Mouse (Mus musculus) embryonic fibroblast, embryonic 13.5 days (primary cell): ENCODE measurements around the gene Upp2. TPM values are rescaled to one million over a fixed set of nuclear protein-coding genes. Genes with fewer than 3 reads are reported as not detected.

Experiments
- H3K27ac ChIP-seq: 2 replicates; pipeline ENCODE4 v1.5.1; 2012; ENCODE audit warnings: low read length, control low read depth, inconsistent platforms; ENCODE audit not compliant: insufficient read depth
- H3K4me1 ChIP-seq: 2 replicates; pipeline ENCODE4 v1.6.1; 2011; ENCODE audit warnings: low read length; ENCODE audit not compliant: control insufficient read depth, insufficient read depth
- H3K4me3 ChIP-seq: 2 replicates; pipeline ENCODE4 v1.5.1; 2011; ENCODE audit warnings: mild to moderate bottlenecking, control low read depth, low read length; ENCODE audit not compliant: insufficient read depth
- CTCF ChIP-seq: IDR thresholded peaks from 2 replicates; pipeline ENCODE4 v1.5.1; 2011; ENCODE audit warnings: mild to moderate bottlenecking, control low read depth, low read length, moderate library complexity, borderline replicate concordance; ENCODE audit not compliant: insufficient read depth
- POLR2A ChIP-seq: IDR thresholded peaks from 2 replicates; pipeline ENCODE4 v1.6.1; 2011; ENCODE audit warnings: low read depth, mild to moderate bottlenecking, control low read depth, low read length, moderate library complexity
- polyA plus RNA-seq: library from polyadenylated mRNA; stranded (reverse); fragments of >200 nt; gene quantifications from 2 replicates; pipeline ENCODE4 v1.2.4, GENCODE M21; 2011; ENCODE audit warnings: low read depth; ENCODE audit not compliant: missing spikeins, insufficient read length

Gene Upp2
- polyA plus RNA-seq, 1 experiment, result 6.2 TPM

DNA sequence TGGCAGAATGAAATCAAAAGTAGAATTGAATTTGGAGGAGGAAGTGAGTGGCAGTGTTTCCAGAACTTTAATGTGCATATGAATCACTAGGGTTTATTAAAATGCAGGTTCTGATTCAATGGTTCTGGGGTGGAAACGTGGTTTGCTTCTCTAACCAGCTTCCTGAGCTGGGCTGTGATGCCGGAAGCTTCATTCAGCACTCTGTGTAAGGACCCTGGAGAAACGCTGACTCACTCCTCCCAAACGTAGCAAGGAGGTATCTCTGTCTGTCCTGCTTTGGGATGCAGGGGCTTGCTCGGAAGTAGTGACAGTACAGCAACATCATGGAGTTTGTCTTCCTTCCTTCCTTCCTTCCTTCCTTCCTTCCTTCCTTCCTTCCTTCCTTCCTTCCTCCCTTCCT, 192.6 kb downstream of the Upp2 start:
- Histone ChIP-seq H3K27ac (no peak overlapping the region), H3K4me3 (no peak overlapping the region), H3K4me1 (no peaks in the 10 kb centered on the region)
- no peak for TF ChIP-seq CTCF
- no peak for TF ChIP-seq POLR2A

GRCm38 (mm10) chr2:58765141-58765540, 198.0 kb downstream of the Upp2 start:
- no peak overlapping the region for H3K4me3 ChIP-seq
- H3K27ac ChIP-seq, result no peak overlapping the region
- TF ChIP-seq POLR2A (no peak), CTCF (no peak)
- H3K4me1 ChIP-seq, result no peaks in the 10 kb centered on the region

- H3K4me3 ChIP-seq, result no peak overlapping the region
- no peak overlapping the region for H3K27ac ChIP-seq
- no peak for TF ChIP-seq CTCF
- TF ChIP-seq POLR2A, result no peak
- H3K4me1 ChIP-seq, result no peaks in the 10 kb centered on the region
These were observed 206.7 kb downstream of the Upp2 start for GRCm38 (mm10) chr2:58773833-58774232.

DNA sequence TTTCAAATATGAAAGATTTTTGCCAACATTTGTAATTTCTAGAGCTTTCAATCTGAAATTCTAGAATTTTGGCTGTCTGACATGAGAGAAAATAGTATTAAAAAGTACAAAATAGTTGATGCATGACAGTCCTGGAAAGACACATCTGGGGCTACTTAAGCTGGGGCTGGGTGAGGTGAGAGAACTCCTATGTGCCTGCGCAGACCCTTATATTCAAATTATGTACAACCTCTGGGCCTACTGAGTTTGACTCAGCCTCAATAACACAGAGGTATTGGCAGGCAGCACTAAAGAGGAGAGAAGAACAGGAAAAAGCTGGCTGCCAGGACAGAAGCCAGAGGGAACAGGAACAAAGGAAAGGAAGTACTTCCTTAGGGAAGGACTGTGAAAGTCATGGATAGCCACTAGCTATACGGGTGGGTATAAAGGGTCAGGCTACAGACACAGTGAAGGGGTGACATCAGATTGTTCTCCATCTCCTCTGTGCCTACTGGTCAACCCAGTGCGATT, 211.9 kb downstream of the Upp2 start:
- TF ChIP-seq CTCF, result no peak
- TF ChIP-seq POLR2A, result no peak
- H3K27ac ChIP-seq, result no peak overlapping the region
- no peak overlapping the region for H3K4me3 ChIP-seq
- H3K4me1 ChIP-seq, result no peaks in the 10 kb centered on the region

DNA sequence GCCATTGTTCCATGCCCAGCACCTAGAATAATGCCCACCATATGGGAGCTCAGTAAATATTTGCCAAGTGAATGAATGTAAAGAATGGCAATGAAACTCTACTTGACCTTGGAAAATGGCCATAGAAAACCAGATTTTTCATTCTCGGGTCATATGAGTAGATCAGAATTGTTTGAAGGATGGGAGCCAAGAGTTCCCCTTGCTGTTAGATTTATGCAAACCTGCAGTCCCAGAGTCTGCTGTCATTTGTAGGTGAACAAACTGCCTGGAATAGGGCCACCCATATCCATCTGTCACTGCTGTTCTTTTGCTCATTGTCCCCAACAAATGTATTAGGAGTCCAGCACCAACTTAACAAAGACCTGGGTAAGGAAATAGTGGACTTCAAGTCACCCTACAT, 216.4 kb downstream of the Upp2 start:
- TF ChIP-seq POLR2A (no peak), CTCF (no peak)
- no peak overlapping the region for H3K4me3 ChIP-seq
- no peak overlapping the region for H3K27ac ChIP-seq
- no peaks in the 10 kb centered on the region for H3K4me1 ChIP-seq

GRCm38 (mm10) chr2:58786177-58786576, 219.1 kb downstream of the Upp2 start:
- TF ChIP-seq CTCF, result no peak
- TF ChIP-seq POLR2A, result no peak
- no peak overlapping the region for H3K4me3 ChIP-seq
- no peaks in the 10 kb centered on the region for H3K4me1 ChIP-seq
- H3K27ac ChIP-seq, result no peak overlapping the region

DNA sequence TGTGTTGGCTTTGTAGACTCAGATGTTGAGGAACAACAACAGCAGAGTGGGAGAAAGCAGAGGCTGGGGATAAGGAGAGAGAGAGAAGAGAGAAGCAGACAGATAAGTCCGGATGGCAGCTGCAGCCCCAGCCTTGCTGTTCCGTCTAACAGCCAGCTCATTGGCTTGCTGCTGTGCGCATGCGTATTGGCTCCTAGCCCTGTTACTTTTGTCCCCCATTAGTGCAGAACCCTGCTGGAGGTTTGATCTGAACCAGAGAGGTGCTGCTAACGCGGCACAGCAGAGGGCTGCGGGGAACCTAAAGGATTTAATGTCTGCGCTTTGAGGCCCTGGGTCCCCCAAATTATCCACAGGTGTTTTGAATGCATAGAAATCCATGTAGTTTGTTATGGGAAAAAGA, 219.6 kb downstream of the Upp2 start:
- no peak overlapping the region for H3K27ac ChIP-seq
- TF ChIP-seq CTCF, result no peak
- TF ChIP-seq POLR2A, result no peak
- H3K4me3 ChIP-seq, result no peak overlapping the region
- no peaks in the 10 kb centered on the region for H3K4me1 ChIP-seq

DNA sequence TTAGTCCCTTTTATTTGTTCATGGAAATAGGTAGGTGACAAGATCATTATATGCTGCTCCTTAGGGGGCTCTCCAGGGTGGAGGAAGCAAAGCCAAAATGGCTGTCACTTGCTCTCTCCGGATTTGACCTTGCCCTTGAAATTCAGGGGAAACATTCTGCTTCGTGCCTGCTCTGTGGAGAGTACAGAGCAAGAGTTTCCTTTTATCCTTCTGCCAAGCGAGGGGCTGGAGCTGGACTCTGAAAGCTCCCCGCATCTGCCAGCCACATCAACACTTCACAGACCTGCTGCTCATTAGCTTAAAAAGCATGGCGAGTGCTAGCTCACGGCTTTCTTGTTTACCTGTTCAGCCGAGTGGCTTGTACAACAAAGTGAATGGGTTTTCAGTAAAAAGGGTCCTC, 220.3 kb downstream of the Upp2 start:
- no peaks in the 10 kb centered on the region for H3K4me1 ChIP-seq
- no peak overlapping the region for H3K27ac ChIP-seq
- no peak overlapping the region for H3K4me3 ChIP-seq
- TF ChIP-seq POLR2A (no peak), CTCF (no peak)

GRCm38 (mm10) chr2:58789934-58790333, 222.8 kb downstream of the Upp2 start:
- no peak overlapping the region for H3K4me3 ChIP-seq
- no peak for TF ChIP-seq CTCF
- no peak for TF ChIP-seq POLR2A
- no peak overlapping the region for H3K27ac ChIP-seq
- H3K4me1 ChIP-seq, result no peaks in the 10 kb centered on the region

- TF ChIP-seq POLR2A (no peak), CTCF (no peak)
- Histone ChIP-seq H3K4me1 (no peaks in the 10 kb centered on the region), H3K27ac (no peak overlapping the region), H3K4me3 (no peak overlapping the region)
These were observed 223.3 kb downstream of the Upp2 start for GRCm38 (mm10) chr2:58790361-58790760.

GRCm38 (mm10) chr2:58794489-58794888, 227.4 kb downstream of the Upp2 start:
- H3K4me1 ChIP-seq, result peaks cover 2% of the 10 kb centered on the region; the same call in 1 of the 2 replicates
- H3K4me3 ChIP-seq, result no peak overlapping the region
- TF ChIP-seq POLR2A, result no peak
- TF ChIP-seq CTCF, result no peak
- H3K27ac ChIP-seq, result no peak overlapping the region
